Mouse (Mus musculus): ENCODE results near the gene Ccdc88a.

Gene Ccdc88a

DNA sequence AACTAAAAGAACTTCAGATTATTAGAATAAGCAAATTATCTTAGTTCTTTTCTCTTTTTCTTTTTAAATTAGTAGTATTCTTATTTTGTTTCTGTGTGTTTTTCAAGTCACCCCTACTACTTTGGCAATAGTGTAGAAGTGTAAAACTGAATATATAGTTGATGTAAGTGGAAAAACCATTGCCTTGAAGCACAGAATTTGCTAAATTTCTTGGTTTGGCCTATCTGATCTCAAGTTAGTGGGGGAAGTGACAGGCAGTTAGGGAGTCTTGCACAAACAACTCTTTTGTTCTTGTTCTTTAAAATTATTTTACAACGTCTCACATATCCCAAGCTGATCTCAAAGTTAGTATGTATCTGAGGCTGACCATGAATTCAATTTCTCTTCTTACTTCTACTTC is 57.6 kb downstream of the Ccdc88a start:
- in situ Hi-C loops (cut with MboI, MseI), result no loop called here

DNA sequence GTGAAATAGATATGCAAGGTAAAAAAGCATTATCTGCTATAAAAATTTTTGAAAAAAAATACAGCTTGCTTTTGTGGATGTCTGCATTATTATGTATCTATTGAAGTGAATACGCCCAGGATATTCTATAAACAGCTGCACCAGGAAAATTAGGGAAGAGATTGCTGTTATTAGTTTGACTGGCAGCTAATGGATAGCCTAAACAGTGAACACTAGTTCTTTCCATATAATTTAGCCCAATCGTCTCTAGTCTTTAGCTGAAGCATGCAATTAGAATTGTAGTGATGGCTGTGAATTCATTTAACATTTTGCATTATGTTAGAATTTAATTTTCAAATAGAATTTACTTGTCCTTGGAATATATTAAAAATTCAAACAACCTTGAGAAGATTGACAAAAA is 75.3 kb downstream of the Ccdc88a start:
- in situ Hi-C loops (cut with MboI, MseI), result no loop called here

DNA sequence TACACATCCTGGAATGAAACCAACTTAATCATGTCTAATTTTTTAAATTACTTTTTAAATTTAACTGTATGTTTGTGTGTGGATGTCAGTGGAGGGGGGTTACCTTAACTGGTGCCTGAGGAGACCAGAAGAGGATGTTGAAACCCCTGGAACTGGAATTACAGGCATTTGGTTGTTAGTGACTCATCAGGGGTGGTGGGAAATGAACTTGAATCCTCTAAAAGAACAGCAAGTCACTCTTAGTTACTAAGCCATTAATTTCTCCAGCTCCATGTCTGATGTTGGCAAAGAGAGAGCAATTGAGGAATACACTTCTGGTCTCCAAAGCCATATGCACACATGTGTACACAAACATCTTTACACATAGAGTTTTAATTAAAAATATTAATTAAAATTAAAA is 101.2 kb downstream of the Ccdc88a start:
- in situ Hi-C loops (cut with MboI, MseI), result no loop called here

DNA sequence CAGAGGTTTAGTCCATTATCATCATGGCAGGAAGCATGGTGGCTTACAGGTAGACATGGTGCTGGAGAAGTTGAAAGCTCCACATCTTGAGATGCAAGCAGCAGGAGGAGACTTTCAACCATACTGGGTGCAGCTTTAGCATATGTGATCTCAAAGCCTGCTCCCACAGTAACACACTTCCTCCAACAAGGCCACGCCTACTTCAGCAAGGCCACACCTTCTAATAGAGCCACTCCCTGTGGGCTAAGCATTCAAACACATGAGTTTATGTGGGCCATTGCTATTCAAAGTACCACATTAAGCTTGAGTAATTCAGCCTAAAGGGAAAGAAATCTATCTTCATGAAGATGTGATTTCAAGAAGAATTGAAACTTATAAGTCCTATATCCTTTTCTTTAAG is 119.7 kb downstream of the Ccdc88a start:
- in situ Hi-C loops (cut with MboI, MseI), result no loop called here

DNA sequence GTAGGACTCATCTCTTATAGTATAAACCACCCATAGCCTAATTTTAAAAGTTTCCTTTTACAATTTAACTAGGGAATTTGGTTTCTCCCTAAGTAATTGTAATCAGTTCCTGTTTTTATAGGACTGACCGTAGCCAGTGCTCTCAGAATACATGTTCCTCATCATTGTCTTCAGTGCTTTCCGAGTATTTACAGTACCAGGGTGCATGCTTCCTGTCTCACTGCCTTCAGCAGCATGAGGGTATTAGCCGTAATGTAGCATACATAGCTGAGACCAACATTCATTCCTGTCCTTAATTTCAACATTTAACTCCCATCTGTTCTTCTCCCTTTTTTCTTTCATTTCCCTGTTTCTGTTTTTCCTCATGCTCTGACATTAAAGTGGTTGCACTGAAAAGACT is 123.5 kb downstream of the Ccdc88a start:
- in situ Hi-C loops (cut with MboI, MseI), result no loop called here

DNA sequence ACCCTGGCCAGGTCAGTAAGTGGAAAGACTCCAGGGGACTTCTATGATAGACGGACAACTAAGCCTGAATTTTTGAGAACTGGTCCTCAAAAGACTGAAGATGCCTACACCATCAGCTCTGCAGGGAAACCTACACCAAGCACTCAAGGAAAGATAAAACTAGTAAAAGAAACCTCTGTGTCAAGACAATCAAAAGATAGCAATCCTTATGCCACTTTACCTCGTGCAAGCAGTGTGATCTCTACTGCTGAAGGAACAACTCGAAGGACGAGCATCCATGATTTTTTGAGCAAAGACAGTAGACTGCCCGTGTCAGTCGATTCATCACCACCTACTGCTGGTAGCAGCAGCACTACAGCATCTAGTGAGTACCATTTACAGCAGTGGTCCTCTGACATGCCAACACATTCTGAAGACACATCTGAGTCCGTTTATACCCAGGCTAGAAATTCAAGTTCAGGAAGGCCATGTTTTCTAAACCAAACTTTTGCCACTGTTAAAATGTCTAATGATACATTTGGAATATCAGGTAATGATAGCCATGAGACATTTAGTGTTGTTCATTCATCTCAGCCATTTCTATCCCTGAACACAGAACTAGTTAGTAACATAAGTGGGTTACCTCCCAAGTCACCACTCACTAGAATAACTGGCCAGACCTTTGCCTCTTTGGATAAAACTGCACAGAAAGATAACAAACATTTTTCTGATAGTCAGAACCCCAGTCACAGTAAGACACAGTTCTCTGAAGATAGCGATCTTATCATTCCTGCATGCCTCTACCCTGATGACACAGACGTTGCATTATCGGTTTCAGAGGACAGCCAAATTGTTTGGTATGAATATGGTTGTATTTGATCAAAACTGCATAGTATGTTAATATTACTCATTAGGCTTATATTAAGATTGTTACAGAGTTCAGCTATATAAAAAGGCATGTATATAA is 130.8 kb downstream of the Ccdc88a start:
- in situ Hi-C loops (cut with MboI, MseI), result loop anchor here (25.0 kb wide), 1 partner anchor 1258 kb away; the partner anchor contains the start of gene Psme4

DNA sequence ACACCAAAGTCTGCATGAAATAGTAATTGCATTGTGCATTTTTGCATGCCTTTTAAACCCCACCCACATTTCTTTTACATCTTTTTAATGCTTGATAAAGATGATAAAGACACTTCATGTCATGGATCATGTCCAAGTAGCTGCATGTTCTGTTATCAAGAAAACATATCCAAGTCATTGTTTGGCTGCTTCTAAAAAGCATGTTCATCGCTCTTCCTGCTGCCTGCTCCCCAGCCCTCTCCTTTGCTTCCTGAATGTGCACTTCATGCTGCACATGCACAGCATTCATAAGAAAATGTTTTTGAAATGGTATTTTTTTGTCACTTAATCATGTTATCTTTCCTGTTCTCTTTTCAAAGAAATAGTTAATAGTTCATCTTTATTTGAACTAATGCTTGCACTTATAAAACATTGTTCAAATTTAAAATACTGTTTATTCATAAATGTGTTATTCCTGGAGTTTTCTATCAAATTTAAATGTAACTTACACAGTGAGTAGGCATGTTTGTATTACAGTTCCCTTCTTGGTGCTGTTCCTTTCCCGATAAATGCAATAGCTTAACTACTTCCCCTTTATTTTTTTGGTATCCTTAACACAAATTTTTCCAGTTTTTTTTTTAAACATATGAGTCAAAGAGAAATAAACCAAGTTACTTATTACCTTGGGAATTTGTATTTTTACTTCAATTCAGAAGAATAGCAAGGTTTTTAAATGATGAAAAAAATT is 131.6 kb downstream of the Ccdc88a start:
- in situ Hi-C loops (cut with MboI, MseI), result loop anchor here (25.0 kb wide), 1 partner anchor 1257 kb away; the partner anchor contains the start of gene Psme4

DNA sequence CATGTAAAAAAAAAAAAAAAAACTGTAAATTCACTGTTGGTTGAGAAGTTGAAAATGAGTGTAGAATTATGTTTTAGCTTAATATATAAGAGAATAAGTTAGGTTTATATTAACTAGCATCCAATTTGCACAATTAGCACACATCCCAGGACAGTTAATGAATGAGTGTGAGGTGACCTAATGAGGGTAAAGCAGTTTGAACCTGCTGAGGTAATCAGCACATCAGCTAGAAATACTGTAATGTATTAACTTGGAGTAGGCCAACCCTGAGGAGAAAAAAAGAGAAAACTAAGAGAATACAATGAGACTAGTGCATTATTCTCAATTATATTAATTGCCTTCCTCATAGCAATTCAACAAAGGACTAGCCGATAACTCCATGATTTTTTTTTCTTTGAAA is 136.0 kb downstream of the Ccdc88a start:
- in situ Hi-C loops (cut with MboI, MseI), result loop anchor here (25.0 kb wide), 1 partner anchor 1253 kb away; the partner anchor contains the start of gene Psme4

DNA sequence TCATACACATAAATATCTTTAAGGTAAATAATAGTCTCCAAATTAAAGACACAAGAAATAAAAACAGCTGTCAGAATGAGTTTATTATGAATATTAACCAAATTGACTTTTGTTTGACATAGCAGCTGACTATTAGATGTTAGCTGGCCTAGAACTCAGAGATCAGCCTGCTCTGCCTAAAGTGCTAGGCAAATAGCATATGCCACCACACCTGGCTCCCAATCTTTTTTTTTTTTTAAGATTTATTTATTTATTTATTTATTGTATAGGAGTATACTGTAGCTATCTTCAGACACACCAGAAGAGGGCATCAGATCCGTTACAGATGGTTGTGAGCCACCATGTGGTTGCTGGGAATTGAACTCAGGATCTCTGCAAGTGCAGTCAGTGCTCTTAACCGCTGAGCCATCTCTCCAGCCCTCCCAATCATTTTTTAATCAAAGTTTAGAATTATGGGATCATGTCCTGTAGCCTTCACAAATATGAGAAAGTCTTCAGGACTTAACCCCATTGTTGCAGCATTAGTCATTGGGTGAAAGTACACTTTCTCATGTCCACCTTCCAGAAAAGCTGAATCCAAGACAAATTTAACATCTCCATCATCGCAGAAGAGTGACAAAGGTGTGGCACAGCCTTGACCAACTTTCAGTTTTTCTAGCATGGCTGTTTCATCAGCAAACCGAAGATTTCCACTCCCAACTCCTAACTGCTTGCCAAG is 139.5 kb downstream of the Ccdc88a start:
- in situ Hi-C loops (cut with MboI, MseI), result loop anchor here (10.0 to 25.0 kb wide), 2 partner anchors 292 to 1249 kb away; partner anchors contain the start of gene Psme4

DNA sequence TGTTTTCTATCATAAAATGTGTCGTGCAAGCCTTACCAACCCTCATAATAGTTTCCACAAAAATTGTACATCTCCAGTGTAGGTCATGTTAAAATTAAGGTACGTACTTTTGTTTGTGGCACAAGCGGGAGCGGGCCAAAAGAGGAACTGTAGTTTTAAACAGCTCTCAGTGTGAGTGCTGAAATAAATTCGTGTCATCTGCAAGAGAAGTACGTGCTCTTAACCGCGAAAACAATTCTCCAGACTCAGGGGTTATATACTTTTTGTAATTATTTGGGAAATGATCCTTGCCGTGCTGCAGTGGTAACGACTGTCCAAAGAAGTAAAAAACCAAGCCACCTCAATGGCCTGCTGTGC is 140.8 kb downstream of the Ccdc88a start:
- in situ Hi-C loops (cut with MboI, MseI), result loop anchor here (10.0 to 25.0 kb wide), 2 partner anchors 290 to 1248 kb away; partner anchors contain the start of gene Psme4

DNA sequence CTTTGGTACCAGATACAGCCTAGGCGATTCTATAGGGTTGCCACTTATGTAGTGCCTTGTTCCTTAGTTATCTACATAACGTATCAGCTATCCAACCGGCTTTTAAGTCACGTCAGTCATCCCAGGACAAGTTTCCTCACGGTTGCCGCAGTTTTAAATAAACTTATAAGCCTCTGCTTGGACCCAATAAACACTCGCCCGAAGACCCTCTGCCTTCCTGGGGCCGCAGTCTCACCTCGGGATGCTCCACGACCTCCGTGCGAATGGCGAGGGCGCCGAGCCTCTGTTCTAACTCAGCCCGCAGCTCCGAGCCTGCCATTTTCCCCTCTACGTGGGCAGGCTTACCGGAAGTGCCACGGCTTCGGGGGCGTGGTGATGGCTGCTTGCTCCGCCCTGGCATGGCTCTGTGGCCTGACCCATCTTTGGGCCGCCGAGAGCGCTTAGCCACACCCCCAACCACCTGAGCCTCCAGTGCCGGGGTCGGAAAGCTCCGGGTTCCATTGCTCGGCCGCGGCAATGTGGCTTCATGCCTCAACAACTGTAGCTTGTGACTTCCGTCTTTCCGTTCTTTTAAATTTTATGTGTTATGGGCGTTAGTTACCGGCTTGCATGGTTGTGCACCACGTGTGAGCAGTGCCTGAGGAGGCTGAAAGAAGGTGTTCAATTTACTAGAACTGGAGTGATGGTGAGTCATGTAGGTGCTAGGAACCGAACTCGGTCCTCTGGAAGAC is 141.4 kb downstream of the Ccdc88a start, which contains the start of gene Prorsd1:
Prorsd1 (minus strand) TSS at position 352 of the 731 bp plus-strand sequence.
- in situ Hi-C loops (cut with MboI, MseI), result loop anchor here (10.0 to 25.0 kb wide), 2 partner anchors 290 to 1247 kb away; partner anchors contain the start of gene Psme4

DNA sequence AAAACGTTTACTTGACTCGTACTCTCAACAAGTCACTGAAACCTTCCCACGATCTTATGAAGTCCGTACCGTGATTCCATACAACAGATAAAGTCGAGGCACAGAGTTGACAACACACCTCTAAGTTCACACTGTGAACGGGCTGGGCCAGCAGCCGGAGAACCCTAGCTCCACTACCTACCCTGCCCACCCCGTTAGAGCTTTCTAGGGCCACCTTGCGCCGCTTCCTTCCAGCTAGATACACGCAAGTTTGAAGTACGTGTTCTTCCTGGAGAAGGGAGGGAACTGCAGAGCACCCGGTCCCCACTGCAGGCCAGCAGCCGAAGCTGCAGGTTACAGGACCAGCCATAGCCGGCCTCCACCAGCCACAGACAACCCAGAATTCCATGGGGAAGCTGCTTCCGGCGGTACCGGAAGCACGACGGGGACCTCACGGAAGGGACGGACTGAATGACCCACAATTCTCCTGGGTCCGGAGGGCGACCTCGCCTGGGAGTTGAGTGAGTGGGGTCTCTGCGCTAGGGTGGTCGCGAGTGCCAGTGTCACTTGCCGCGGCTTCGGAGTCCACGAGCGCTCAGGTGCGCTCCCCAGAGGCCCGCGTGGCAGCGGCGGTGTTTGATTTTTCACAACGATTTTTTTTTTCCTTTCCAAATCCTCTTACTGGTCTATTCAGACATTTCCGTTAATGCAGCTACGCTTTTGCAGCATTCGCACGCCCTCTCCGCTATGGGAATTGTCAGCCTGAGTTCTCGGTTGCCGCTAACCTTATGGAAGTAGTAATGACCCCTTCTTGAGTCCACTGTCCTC is 152.7 kb downstream of the Ccdc88a start, which contains the start of gene Mtif2:
Mtif2 (plus strand) TSS at position 421 of the 807 bp plus-strand sequence.
- in situ Hi-C loops (cut with MboI, MseI), result loop anchor here (25.0 kb wide), 1 partner anchor 389 kb away; the partner anchor contains the start of gene Pnpt1

DNA sequence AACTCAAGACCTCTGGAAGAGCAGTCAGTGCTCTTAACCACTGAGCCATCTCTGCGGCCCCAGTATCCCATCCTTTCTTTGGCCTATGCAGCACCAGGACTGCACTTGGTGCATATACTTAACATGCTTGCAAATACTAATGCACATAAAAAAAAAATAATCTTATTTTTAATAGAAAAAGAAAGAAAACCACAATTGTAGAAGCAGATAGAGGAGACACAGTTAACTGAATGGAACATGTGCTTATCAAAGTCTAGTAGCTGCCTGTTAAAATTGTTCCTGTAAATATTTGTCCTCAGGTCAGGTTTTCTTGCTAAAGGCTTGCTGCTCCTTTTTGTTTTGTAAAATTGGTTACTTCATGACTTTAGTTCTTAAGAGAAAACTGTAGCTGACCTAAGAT is 164.7 kb downstream of the Ccdc88a start:
- in situ Hi-C loops (cut with MboI, MseI), result loop anchor here (25.0 kb wide), 1 partner anchor 401 kb away; the partner anchor contains the start of gene Pnpt1

DNA sequence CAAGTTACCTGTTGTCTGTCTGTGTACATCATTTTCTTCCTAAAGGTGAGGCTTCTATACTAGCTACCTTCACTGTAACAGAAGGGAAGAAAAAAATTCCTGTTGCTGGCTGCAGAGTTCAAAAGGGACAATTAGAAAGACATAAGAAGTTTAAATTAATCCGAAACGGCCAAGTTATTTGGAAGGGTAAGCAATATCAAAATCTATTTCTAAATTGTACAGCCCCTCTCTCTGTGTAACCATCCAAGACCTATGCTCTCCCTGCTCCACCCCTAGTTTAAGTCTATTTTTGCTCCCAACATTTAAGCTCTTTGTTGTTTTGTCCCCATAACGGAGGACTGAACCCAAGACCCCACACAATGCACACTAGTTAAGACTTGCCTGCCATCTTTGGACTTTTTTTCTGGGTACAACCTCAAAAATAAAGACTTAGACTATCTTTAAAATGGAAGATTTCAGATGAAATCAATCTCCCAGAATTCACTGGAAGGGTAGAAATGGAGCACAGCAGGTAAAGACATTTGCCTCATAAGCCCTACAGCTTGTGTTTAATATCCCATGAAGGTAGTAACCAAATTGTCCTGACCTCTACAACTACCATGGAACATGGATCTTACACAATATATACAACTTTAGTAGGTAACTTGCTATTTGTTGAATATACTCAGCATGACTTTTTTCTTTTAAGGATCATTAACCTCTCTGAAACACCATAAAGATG is 170.9 kb downstream of the Ccdc88a start:
- in situ Hi-C loops (cut with MboI, MseI), result loop anchor here (25.0 kb wide), 1 partner anchor 407 kb away; the partner anchor contains the start of gene Pnpt1

DNA sequence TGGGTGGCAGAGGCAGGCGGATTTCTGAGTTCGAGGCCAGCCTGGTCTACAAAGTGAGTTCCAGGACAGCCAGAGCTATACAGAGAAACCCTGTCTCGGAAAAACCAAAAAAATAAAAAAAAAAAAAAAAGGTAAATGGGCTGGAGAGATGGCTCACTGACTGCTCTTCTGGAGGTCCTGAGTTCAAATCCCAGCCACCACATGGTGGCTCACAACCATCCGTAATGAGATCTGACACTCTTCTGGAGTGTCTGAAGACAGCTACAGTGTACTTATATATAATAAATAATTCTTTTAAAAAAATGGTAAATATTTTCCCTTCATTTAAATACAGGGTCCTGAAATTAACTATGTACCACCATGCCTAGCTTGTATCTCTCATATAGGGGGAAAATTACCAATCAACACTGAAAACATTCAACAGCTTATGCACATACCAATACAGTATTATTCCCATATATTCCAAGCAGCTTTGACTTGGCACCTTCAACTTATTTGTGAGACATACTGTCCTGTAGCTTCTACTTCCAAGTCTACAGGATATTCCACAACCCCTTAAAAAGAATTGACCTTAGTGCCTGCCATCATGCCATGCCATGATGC is 171.8 kb downstream of the Ccdc88a start:
- in situ Hi-C loops (cut with MboI, MseI), result loop anchor here (25.0 kb wide), 1 partner anchor 408 kb away; the partner anchor contains the start of gene Pnpt1

DNA sequence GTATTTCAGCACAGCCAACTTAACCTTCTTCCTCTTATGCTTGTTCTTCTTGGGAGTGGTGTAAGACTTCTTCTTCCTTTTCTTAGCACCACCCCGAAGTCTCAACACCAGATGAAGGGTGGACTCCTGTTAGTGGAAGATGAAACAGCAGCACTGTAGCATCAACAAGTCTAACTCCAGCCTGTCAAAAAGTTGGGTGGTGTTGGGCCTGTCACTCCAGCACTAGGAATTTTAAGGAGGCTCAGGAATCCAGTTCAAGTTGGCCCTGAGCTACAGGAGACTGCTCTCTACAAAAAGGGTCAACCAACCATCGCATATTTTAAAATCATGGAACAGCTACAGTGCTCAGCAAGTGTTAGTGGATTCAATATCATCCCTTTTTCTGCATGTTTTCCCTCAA is 172.8 kb downstream of the Ccdc88a start:
- in situ Hi-C loops (cut with MboI, MseI), result loop anchor here (25.0 kb wide), 1 partner anchor 409 kb away; the partner anchor contains the start of gene Pnpt1

DNA sequence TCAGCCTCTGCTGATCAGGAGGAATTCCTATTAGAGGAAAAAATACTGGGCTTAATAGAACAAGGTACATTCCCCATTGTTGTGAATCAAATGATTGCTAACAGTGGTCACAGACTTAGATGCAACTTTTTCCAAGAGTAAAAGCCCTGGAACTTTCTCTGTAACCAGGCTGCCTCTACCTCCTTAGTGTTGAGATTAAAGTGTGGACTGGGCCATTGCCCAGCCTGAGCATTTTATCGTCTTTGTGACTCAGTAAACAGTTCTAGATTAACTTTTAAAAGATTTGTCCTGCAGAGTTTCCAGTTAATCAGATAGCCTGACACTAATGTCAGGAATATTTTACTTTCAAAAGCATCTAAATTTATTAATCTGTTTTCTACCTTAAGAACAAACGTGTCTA is 173.3 kb downstream of the Ccdc88a start:
- in situ Hi-C loops (cut with MboI, MseI), result loop anchor here (25.0 kb wide), 1 partner anchor 409 kb away; the partner anchor contains the start of gene Pnpt1

DNA sequence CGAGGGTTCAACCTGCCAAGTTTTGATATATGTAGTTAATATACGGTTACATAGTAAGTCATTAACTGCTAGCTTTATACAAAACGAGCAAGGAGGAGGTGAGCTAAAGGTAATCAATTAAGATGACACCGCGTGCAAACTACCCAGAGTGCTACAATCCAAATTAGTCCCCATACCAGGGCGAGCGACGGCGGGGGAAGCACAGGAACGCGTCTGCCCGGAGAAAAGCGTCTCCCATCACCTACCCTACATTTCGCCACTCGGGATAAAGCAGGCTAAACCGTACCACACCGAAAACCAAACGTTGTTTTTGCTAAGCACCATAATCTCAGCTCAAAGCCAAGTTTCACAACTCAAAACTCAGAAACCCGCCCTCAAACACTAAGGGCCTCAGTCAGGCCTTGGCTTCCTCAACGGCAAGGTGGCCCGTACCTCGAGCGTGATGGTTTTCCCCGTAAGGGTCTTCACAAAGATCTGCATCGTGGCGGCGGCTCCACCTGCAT is 173.8 kb downstream of the Ccdc88a start:
- in situ Hi-C loops (cut with MboI, MseI), result loop anchor here (25.0 kb wide), 1 partner anchor 410 kb away; the partner anchor contains the start of gene Pnpt1

Measured in T-helper 2 cell (primary cell).